Mouse (Mus musculus) heart, postnatal 0 days (tissue): ENCODE results near the gene Camk2b.
A peak's percentile ranks its signal among the peaks of the same experiment; 100 is the strongest.

Experiments used
- CTCF ChIP-seq: IDR thresholded peaks from 2 replicates; pipeline ENCODE4 v1.5.1; 2016; ENCODE audit warnings: antibody characterized with exemption, control low read depth, low read depth
- EP300 ChIP-seq: IDR thresholded peaks from 2 replicates; pipeline ENCODE4 v1.6.1; 2016; ENCODE audit warnings: antibody characterized with exemption, low read depth

GRCm38 (mm10) chr11:5953130-5953765 lies 112.9 kb downstream of the Camk2b start:
- peak; percentile 45 for TF ChIP-seq CTCF
- no peak for TF ChIP-seq EP300
